Mouse (Mus musculus): ENCODE measurements around the gene Twist2. TPM values are rescaled to one million over a fixed set of nuclear protein-coding genes. Genes with fewer than 3 reads are reported as not detected.

The Twist2 gene
- polyA plus RNA-seq, 1 experiment from 2014 or later = 92.9 TPM

GRCm38 (mm10) chr1:91776928-91777327 lies 24.3 kb upstream of the Twist2 start:
- 71% methylated on average over 5 of the region's 5 CpGs for WGBS
- H3K4me1 ChIP-seq = peaks cover 10% of the 10 kb centered on the region; the same call in 1 of the 2 replicates
- H3K27ac ChIP-seq = no peak overlapping the region
- H3K9me3 ChIP-seq = no peaks in the 10 kb centered on the region
- no peak overlapping the region for H3K4me2 ChIP-seq
- no peak overlapping the region for H3K4me3 ChIP-seq
- H3K9ac ChIP-seq = no peak overlapping the region
- ATAC-seq (ENCODE audit: insufficient number of reproducible peaks, insufficient read depth, low FRiP score, low TSS enrichment, low read depth) = no peak
- H3K27me3 ChIP-seq = peaks cover 8% of the 10 kb centered on the region
- no peaks in the 10 kb centered on the region for H3K36me3 ChIP-seq

- no peaks in the 10 kb centered on the region for H3K9me3 ChIP-seq
- H3K9ac ChIP-seq = no peak overlapping the region
- H3K36me3 ChIP-seq = no peaks in the 10 kb centered on the region
- no peak overlapping the region for H3K27ac ChIP-seq
- peaks cover 10% of the 10 kb centered on the region; the same call in 1 of the 2 replicates for H3K4me1 ChIP-seq
- 90% methylated on average over 4 of the region's 4 CpGs for WGBS
- no peak for ATAC-seq (ENCODE audit: insufficient number of reproducible peaks, insufficient read depth, low FRiP score, low TSS enrichment, low read depth)
- no peaks in the 10 kb centered on the region for H3K27me3 ChIP-seq
- H3K4me2 ChIP-seq = no peak overlapping the region
- no peak overlapping the region for H3K4me3 ChIP-seq
Observed at GRCm38 (mm10) chr1:91779819-91780218, 21.4 kb upstream of the Twist2 start.

- peaks cover 13% of the 10 kb centered on the region; the same call in 1 of the 2 replicates for H3K4me1 ChIP-seq
- H3K36me3 ChIP-seq = no peaks in the 10 kb centered on the region
- no peak overlapping the region for H3K9ac ChIP-seq
- ATAC-seq (ENCODE audit: insufficient number of reproducible peaks, insufficient read depth, low FRiP score, low TSS enrichment, low read depth) = no peak
- H3K27ac ChIP-seq = no peak overlapping the region
- H3K4me2 ChIP-seq = no peak overlapping the region
- H3K9me3 ChIP-seq = no peaks in the 10 kb centered on the region
- WGBS = 74% methylated on average over 7 of the region's 7 CpGs
- no peaks in the 10 kb centered on the region for H3K27me3 ChIP-seq
- no peak overlapping the region for H3K4me3 ChIP-seq
Observed at GRCm38 (mm10) chr1:91781182-91781581, 20.1 kb upstream of the Twist2 start.

- no peak for ATAC-seq (ENCODE audit: insufficient number of reproducible peaks, insufficient read depth, low FRiP score, low TSS enrichment, low read depth)
- Histone ChIP-seq H3K4me1 (0 out of 2 replicates have a peak, but pooled peaks cover 4% of the 10 kb centered on the region), H3K4me3 (no peak overlapping the region), H3K27me3 (no peaks in the 10 kb centered on the region), H3K4me2 (no peak overlapping the region), H3K36me3 (no peaks in the 10 kb centered on the region), H3K9me3 (peaks cover 6% of the 10 kb centered on the region), H3K9ac (no peak overlapping the region), H3K27ac (no peak overlapping the region)
- WGBS = 76% methylated on average over 3 of the region's 3 CpGs
Observed at GRCm38 (mm10) chr1:91784162-91784561, 17.1 kb upstream of the Twist2 start.

GRCm38 (mm10) chr1:91799323-91799722 lies 1.9 kb upstream of the Twist2 start:
- ATAC-seq (ENCODE audit: insufficient number of reproducible peaks, insufficient read depth, low FRiP score, low TSS enrichment, low read depth) = no peak
- 47% methylated on average over 3 of the region's 3 CpGs for WGBS
- H3K9me3 ChIP-seq = no peaks in the 10 kb centered on the region
- H3K4me3 ChIP-seq = 0 out of 2 replicates have a peak overlapping the region, but pooled peaks have one; percentile 70
- H3K4me2 ChIP-seq = peak overlapping the region; percentile 88
- H3K36me3 ChIP-seq = no peaks in the 10 kb centered on the region
- H3K4me1 ChIP-seq = peaks cover 23% of the 10 kb centered on the region
- 0 out of 2 replicates have a peak overlapping the region, but pooled peaks have one; percentile 89 for H3K9ac ChIP-seq
- peaks cover 47% of the 10 kb centered on the region for H3K27me3 ChIP-seq
- no peak overlapping the region for H3K27ac ChIP-seq

GRCm38 (mm10) chr1:91800348-91800747 lies 913 bp upstream of the Twist2 start:
- peak overlapping the region; percentile 88 for H3K4me2 ChIP-seq
- H3K9ac ChIP-seq = peak overlapping the region; percentile 89
- H3K9me3 ChIP-seq = no peaks in the 10 kb centered on the region
- peak overlapping the region; percentile 70 for H3K4me3 ChIP-seq
- peak overlapping the region; percentile 96 for H3K27ac ChIP-seq
- peaks cover 51% of the 10 kb centered on the region for H3K27me3 ChIP-seq
- ATAC-seq (ENCODE audit: insufficient number of reproducible peaks, insufficient read depth, low FRiP score, low TSS enrichment, low read depth) = no peak
- no peaks in the 10 kb centered on the region for H3K36me3 ChIP-seq
- H3K4me1 ChIP-seq = peaks cover 23% of the 10 kb centered on the region
- WGBS = 16% methylated on average over 13 of the region's 13 CpGs

- Histone ChIP-seq H3K9ac (peak overlapping the region; percentile 89), H3K4me3 (peak overlapping the region; percentile 70), H3K27me3 (peaks cover 53% of the 10 kb centered on the region), H3K27ac (peak overlapping the region; percentile 96), H3K4me1 (peaks cover 26% of the 10 kb centered on the region), H3K9me3 (no peaks in the 10 kb centered on the region), H3K36me3 (no peaks in the 10 kb centered on the region), H3K4me2 (peak overlapping the region; percentile 88)
- WGBS = under 1% methylated on average over 45 of the region's 45 CpGs
- no peak for ATAC-seq (ENCODE audit: insufficient number of reproducible peaks, insufficient read depth, low FRiP score, low TSS enrichment, low read depth)
Observed at GRCm38 (mm10) chr1:91801844-91802366, 644 bp downstream of the Twist2 start.

GRCm38 (mm10) chr1:91802406-91803121 lies 1.3 kb downstream of the Twist2 start:
- Histone ChIP-seq H3K27me3 (peaks cover 49% of the 10 kb centered on the region), H3K4me2 (peak overlapping the region; percentile 88), H3K9ac (peak overlapping the region; percentile 89), H3K9me3 (no peaks in the 10 kb centered on the region), H3K4me1 (peaks cover 29% of the 10 kb centered on the region), H3K4me3 (peak overlapping the region; percentile 70), H3K36me3 (no peaks in the 10 kb centered on the region), H3K27ac (peak overlapping the region; percentile 96)
- no peak for ATAC-seq (ENCODE audit: insufficient number of reproducible peaks, insufficient read depth, low FRiP score, low TSS enrichment, low read depth)
- 6% methylated on average over 30 of the region's 30 CpGs for WGBS

- ATAC-seq (ENCODE audit: insufficient number of reproducible peaks, insufficient read depth, low FRiP score, low TSS enrichment, low read depth) = no peak
- Histone ChIP-seq H3K4me1 (peaks cover 33% of the 10 kb centered on the region), H3K4me2 (peak overlapping the region; percentile 88), H3K27ac (no peak overlapping the region), H3K4me3 (peak overlapping the region; percentile 70), H3K27me3 (peaks cover 46% of the 10 kb centered on the region), H3K9ac (peak overlapping the region; percentile 66), H3K36me3 (no peaks in the 10 kb centered on the region), H3K9me3 (no peaks in the 10 kb centered on the region)
- 49% methylated on average over 6 of the region's 6 CpGs for WGBS
Observed at GRCm38 (mm10) chr1:91803416-91803815, 2.2 kb downstream of the Twist2 start.

- Histone ChIP-seq H3K4me2 (no peak overlapping the region), H3K27me3 (no peaks in the 10 kb centered on the region), H3K36me3 (0 out of 2 replicates have a peak, but pooled peaks cover 3% of the 10 kb centered on the region), H3K4me3 (no peak overlapping the region), H3K9ac (no peak overlapping the region), H3K27ac (no peak overlapping the region), H3K4me1 (peaks cover 38% of the 10 kb centered on the region), H3K9me3 (no peaks in the 10 kb centered on the region)
- WGBS = 70% methylated on average over 3 of the region's 3 CpGs
- no peak for ATAC-seq (ENCODE audit: insufficient number of reproducible peaks, insufficient read depth, low FRiP score, low TSS enrichment, low read depth)
Observed at GRCm38 (mm10) chr1:91816067-91816466, 14.8 kb downstream of the Twist2 start.

GRCm38 (mm10) chr1:91816571-91816970 lies 15.3 kb downstream of the Twist2 start:
- Histone ChIP-seq H3K36me3 (0 out of 2 replicates have a peak, but pooled peaks cover 3% of the 10 kb centered on the region), H3K4me3 (no peak overlapping the region), H3K9me3 (no peaks in the 10 kb centered on the region), H3K9ac (no peak overlapping the region), H3K27me3 (no peaks in the 10 kb centered on the region), H3K4me2 (no peak overlapping the region), H3K4me1 (peaks cover 36% of the 10 kb centered on the region), H3K27ac (no peak overlapping the region)
- ATAC-seq (ENCODE audit: insufficient number of reproducible peaks, insufficient read depth, low FRiP score, low TSS enrichment, low read depth) = no peak
- 44% methylated on average over 6 of the region's 6 CpGs for WGBS

GRCm38 (mm10) chr1:91819237-91819636 lies 18.0 kb downstream of the Twist2 start:
- Histone ChIP-seq H3K4me2 (no peak overlapping the region), H3K27me3 (no peaks in the 10 kb centered on the region), H3K9me3 (no peaks in the 10 kb centered on the region), H3K4me1 (peaks cover 35% of the 10 kb centered on the region), H3K4me3 (no peak overlapping the region), H3K27ac (no peak overlapping the region), H3K9ac (no peak overlapping the region), H3K36me3 (0 out of 2 replicates have a peak, but pooled peaks cover 3% of the 10 kb centered on the region)
- 58% methylated on average over 9 of the region's 9 CpGs for WGBS
- ATAC-seq (ENCODE audit: insufficient number of reproducible peaks, insufficient read depth, low FRiP score, low TSS enrichment, low read depth) = no peak
